Mouse (Mus musculus) lung, postnatal 0 days (tissue): ENCODE measurements around the gene Paip2b. TPM values are rescaled to one million over a fixed set of nuclear protein-coding genes. Genes with fewer than 3 reads are reported as not detected.

Experiments used
- ATAC-seq: fragments of 200-750 bp; cut with Nextera tagmentation; 2 replicates; pipeline ENCODE4 v1.8.0; 2017; ENCODE audit warnings: moderate library complexity
- DNase-seq: peaks from one replicate; pipeline ENCODE4 v3.0.0-alpha.2; 2016; ENCODE audit warnings: low spot score
- H3K27ac ChIP-seq: fragments of 300-500 bp; sonication (generic); 2 replicates; pipeline ENCODE4 v1.5.1; 2014; ENCODE audit warnings: antibody characterized with exemption, mild to moderate bottlenecking, low read length, mixed read lengths
- H3K27me3 ChIP-seq: fragments of 300-500 bp; sonication (generic); replicated peaks from 2 replicates; pipeline ENCODE4 v1.6.1; 2014; ENCODE audit warnings: low read length, mixed read lengths; ENCODE audit not compliant: insufficient read depth
- H3K36me3 ChIP-seq: fragments of 300-500 bp; sonication (generic); 2 replicates; pipeline ENCODE4 v1.6.1; 2014; ENCODE audit warnings: low read length, mixed read lengths; ENCODE audit not compliant: insufficient read depth
- H3K4me1 ChIP-seq: fragments of 300-500 bp; sonication (generic); 2 replicates; pipeline ENCODE4 v1.6.1; 2014; ENCODE audit warnings: antibody characterized with exemption, low read depth, low read length, mixed read lengths; ENCODE audit not compliant: insufficient read depth
- H3K4me2 ChIP-seq: fragments of 300-500 bp; sonication (generic); replicated peaks from 2 replicates; pipeline ENCODE4 v1.6.1; 2014; ENCODE audit warnings: low read depth, mild to moderate bottlenecking, low read length, moderate library complexity, mixed read lengths
- H3K4me3 ChIP-seq: fragments of 300-500 bp; sonication (generic); 2 replicates; pipeline ENCODE4 v1.5.1; 2014; ENCODE audit warnings: low read depth, low read length
- H3K9ac ChIP-seq: fragments of 300-500 bp; sonication (generic); replicated peaks from 2 replicates; pipeline ENCODE4 v1.6.1; 2014; ENCODE audit warnings: low read depth, mild to moderate bottlenecking
- H3K9me3 ChIP-seq: fragments of 300-500 bp; sonication (generic); 2 replicates; pipeline ENCODE4 v1.6.1; 2016; ENCODE audit warnings: low read length, mixed read lengths
- CTCF ChIP-seq: IDR thresholded peaks from 2 replicates; pipeline ENCODE4 v1.5.1; 2016; ENCODE audit warnings: antibody characterized with exemption, mild to moderate bottlenecking
- EP300 ChIP-seq: IDR thresholded peaks from 2 replicates; pipeline ENCODE4 v1.6.1; 2016; ENCODE audit warnings: antibody characterized with exemption, mild to moderate bottlenecking, control low read depth
- WGBS: fragments of 180-500 bp; shearing (Covaris S2); extraction: QIAGEN DNeasy Blood & Tissue Kit; methylation state at CpG from one replicate; pipeline ENCODE4 v1.1.7; 2014; 5-methylcytosine and 5-hydroxymethylcytosine counted together
- polyA plus RNA-seq: library from polyadenylated mRNA; unstranded; fragments of >200 nt; fragmentation: Nextera tagmentation; extraction: Ambion mirVana; gene quantifications from 2 replicates; pipeline ENCODE4 v1.2.1, GENCODE M21; 2015

Gene Paip2b
- polyA plus RNA-seq, 1 experiment from 2014 or later: 8.6 TPM

DNA sequence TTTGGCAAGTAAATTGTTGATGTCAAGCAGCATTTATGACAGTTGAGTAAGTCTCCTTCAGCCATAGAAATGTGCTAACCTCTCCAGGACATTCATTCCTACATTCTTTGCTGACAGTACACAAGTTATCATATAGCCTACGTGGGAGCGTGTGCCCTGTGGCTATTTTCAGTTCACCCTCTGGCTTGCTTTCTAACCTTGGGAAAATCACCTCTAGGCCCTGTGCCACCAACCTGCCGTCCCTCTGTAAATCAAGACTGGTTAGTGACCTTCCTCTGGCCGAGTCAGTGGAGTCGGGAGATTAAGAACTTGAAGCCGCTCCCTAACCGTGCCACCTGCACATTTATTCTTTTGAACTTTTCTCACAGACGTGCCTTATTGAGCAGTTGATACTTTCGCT lies 28.5 kb upstream of the Paip2b start:
- H3K4me1 ChIP-seq: no peaks in the 10 kb centered on the region
- no peak for DNase-seq
- TF ChIP-seq EP300 (no peak), CTCF (no peak)
- no peak overlapping the region for H3K27ac ChIP-seq
- no peaks in the 10 kb centered on the region for H3K9me3 ChIP-seq
- H3K4me2 ChIP-seq: no peak overlapping the region
- ATAC-seq: no peak
- H3K9ac ChIP-seq: no peak overlapping the region
- H3K4me3 ChIP-seq: no peak overlapping the region
- no peaks in the 10 kb centered on the region for H3K36me3 ChIP-seq
- H3K27me3 ChIP-seq: no peaks in the 10 kb centered on the region
- WGBS: 82% methylated on average over 9 of the region's 9 CpGs

DNA sequence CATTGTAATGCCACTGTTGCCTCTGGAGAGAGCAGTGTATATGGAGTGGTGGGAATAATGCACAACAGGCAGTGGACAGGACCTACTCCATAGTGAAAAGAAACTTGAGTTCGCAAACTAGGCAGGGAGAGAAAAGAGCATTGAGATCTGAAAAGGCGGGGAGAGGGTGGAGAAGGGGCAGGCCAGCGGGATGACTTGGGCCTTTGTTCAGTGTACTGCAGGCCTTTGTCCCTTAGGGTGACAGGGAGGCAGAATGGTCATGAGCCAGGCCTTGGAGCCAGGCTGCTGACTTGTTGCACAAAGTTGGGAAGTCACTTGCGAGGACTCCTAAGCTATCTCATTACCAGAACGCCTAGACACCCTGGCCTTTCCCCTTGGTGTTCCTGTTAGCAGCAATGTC lies 25.9 kb upstream of the Paip2b start:
- Histone ChIP-seq H3K36me3 (no peaks in the 10 kb centered on the region; the same call in 1 of the 2 replicates), H3K4me1 (no peaks in the 10 kb centered on the region), H3K9me3 (no peaks in the 10 kb centered on the region), H3K4me2 (no peak overlapping the region), H3K9ac (no peak overlapping the region), H3K27ac (no peak overlapping the region), H3K27me3 (no peaks in the 10 kb centered on the region), H3K4me3 (no peak overlapping the region)
- TF ChIP-seq EP300: no peak
- TF ChIP-seq CTCF: no peak
- 70% methylated on average over 5 of the region's 5 CpGs for WGBS
- ATAC-seq (no peak), DNase-seq (no peak)

DNA sequence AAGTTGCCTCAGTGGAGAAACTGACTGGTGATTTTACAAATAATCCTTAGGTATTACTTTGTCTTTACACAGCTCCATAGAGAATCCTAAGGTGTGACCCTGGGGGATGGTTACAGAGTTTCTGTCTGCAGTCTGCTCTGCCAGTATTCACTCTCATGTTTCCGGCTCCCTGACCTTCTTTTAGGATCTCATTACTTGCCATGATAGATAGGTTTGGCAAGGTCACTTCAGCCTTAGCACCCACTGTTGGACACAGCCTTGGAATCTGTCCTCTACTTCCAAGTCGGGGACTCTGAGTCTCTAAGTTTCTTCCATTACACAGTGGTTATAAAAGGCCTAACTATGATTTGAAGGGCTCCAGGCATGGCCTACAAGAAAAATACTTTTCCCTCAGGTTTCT lies 17.9 kb upstream of the Paip2b start:
- H3K9me3 ChIP-seq: no peaks in the 10 kb centered on the region
- no peak for ATAC-seq

GRCm38 (mm10) chr6:83846141-83846540 lies 14.6 kb upstream of the Paip2b start:
- no peak for DNase-seq
- no peak for TF ChIP-seq CTCF
- TF ChIP-seq EP300: no peak
- no peak for ATAC-seq
- Histone ChIP-seq H3K9me3 (no peaks in the 10 kb centered on the region), H3K4me1 (no peaks in the 10 kb centered on the region), H3K27ac (no peak overlapping the region), H3K36me3 (no peaks in the 10 kb centered on the region), H3K4me3 (no peak overlapping the region), H3K9ac (no peak overlapping the region), H3K27me3 (no peaks in the 10 kb centered on the region), H3K4me2 (no peak overlapping the region)
- WGBS: 90% methylated on average over 2 of the region's 2 CpGs

More for the DNA sequence above, 17.9 kb upstream of the Paip2b start:
- Histone ChIP-seq H3K36me3 (no peaks in the 10 kb centered on the region; the same call in 1 of the 2 replicates), H3K4me2 (no peak overlapping the region), H3K27me3 (no peaks in the 10 kb centered on the region), H3K4me3 (no peak overlapping the region), H3K9ac (no peak overlapping the region), H3K4me1 (no peaks in the 10 kb centered on the region), H3K27ac (no peak overlapping the region)
- TF ChIP-seq CTCF (no peak), EP300 (no peak)
- WGBS: 74% methylated on average over 2 of the region's 2 CpGs
- DNase-seq: no peak

DNA sequence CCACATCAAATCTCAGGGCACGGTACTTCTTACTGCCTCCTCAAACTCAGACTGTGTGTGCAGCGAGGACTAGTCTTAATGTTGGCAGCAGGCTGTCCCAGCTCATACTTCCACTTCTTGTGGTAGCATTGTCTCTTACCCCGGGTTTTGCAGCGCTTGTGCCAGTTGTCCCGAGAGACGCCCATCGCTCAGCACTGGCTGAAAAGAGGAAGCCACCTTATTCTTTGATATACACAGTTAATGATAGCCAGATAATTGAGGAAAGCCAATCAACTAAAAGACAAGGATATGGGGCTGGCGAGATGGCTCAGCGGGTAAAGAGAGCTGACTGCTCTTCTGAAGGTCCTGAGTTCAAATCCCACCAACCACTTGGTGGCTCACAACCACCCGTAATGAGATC lies 13.4 kb upstream of the Paip2b start:
- 81% methylated on average over 10 of the region's 10 CpGs for WGBS
- no peaks in the 10 kb centered on the region for H3K9me3 ChIP-seq
- DNase-seq: no peak
- no peak overlapping the region for H3K27ac ChIP-seq
- no peak overlapping the region for H3K4me2 ChIP-seq
- no peak overlapping the region for H3K9ac ChIP-seq
- H3K27me3 ChIP-seq: no peaks in the 10 kb centered on the region
- no peak overlapping the region for H3K4me3 ChIP-seq
- H3K36me3 ChIP-seq: no peaks in the 10 kb centered on the region
- no peak for ATAC-seq
- no peaks in the 10 kb centered on the region for H3K4me1 ChIP-seq
- TF ChIP-seq CTCF: no peak
- no peak for TF ChIP-seq EP300

- H3K36me3 ChIP-seq: no peaks in the 10 kb centered on the region
- no peak overlapping the region for H3K27ac ChIP-seq
- TF ChIP-seq CTCF (no peak), EP300 (no peak)
- H3K4me1 ChIP-seq: no peaks in the 10 kb centered on the region
- H3K9me3 ChIP-seq: no peaks in the 10 kb centered on the region
- DNase-seq (peak; percentile 82), ATAC-seq (peak; percentile 90)
- WGBS: 61% methylated on average over 6 of the region's 6 CpGs
- no peaks in the 10 kb centered on the region for H3K27me3 ChIP-seq
- no peak overlapping the region for H3K4me3 ChIP-seq
- H3K9ac ChIP-seq: no peak overlapping the region
- no peak overlapping the region for H3K4me2 ChIP-seq
Measured at GRCm38 (mm10) chr6:83840086-83840485, 8.5 kb upstream of the Paip2b start.

GRCm38 (mm10) chr6:83838046-83838445 lies 6.5 kb upstream of the Paip2b start:
- no peak overlapping the region for H3K9ac ChIP-seq
- DNase-seq (no peak), ATAC-seq (no peak)
- H3K27ac ChIP-seq: no peak overlapping the region
- no peak for TF ChIP-seq CTCF
- no peak for TF ChIP-seq EP300
- 58% methylated on average over 2 of the region's 2 CpGs for WGBS
- H3K27me3 ChIP-seq: no peaks in the 10 kb centered on the region
- no peaks in the 10 kb centered on the region for H3K4me1 ChIP-seq
- H3K4me3 ChIP-seq: no peak overlapping the region
- H3K4me2 ChIP-seq: no peak overlapping the region
- no peaks in the 10 kb centered on the region for H3K36me3 ChIP-seq
- no peaks in the 10 kb centered on the region for H3K9me3 ChIP-seq
